Mouse (Mus musculus) heart, embryonic 11.5 days (tissue): ENCODE data around the gene Sstr2. TPM values are rescaled to one million over a fixed set of nuclear protein-coding genes. Genes with fewer than 3 reads are reported as not detected.

Experiments
- ATAC-seq: fragments of 200-750 bp; cut with Nextera tagmentation; replicated peaks from 2 replicates; pipeline ENCODE4 v1.8.0; 2017; ENCODE audit warnings: moderate library complexity; ENCODE audit not compliant: insufficient number of reproducible peaks, low FRiP score, low TSS enrichment
- H3K27ac ChIP-seq: fragments of 300-500 bp; sonication (generic); 2 replicates; pipeline ENCODE4 v1.5.1; 2014; ENCODE audit warnings: mild to moderate bottlenecking, low read depth, low read length
- H3K27me3 ChIP-seq: fragments of 300-500 bp; sonication (generic); 2 replicates; pipeline ENCODE4 v1.6.1; 2014; ENCODE audit warnings: mild to moderate bottlenecking, low read length, mixed read lengths; ENCODE audit not compliant: control insufficient read depth, insufficient read depth
- H3K36me3 ChIP-seq: fragments of 300-500 bp; sonication (generic); 2 replicates; pipeline ENCODE4 v1.6.1; 2014; ENCODE audit warnings: mild to moderate bottlenecking, low read length, moderate library complexity, mixed read lengths; ENCODE audit not compliant: control insufficient read depth, insufficient read depth
- H3K4me1 ChIP-seq: fragments of 300-500 bp; sonication (generic); 2 replicates; pipeline ENCODE4 v1.6.1; 2014; ENCODE audit warnings: low read length; ENCODE audit not compliant: control insufficient read depth, insufficient read depth
- H3K4me2 ChIP-seq: fragments of 300-500 bp; sonication (generic); 2 replicates; pipeline ENCODE4 v1.6.1; 2014; ENCODE audit warnings: mild to moderate bottlenecking, moderate library complexity
- H3K4me3 ChIP-seq: fragments of 300-500 bp; sonication (generic); 2 replicates; pipeline ENCODE4 v1.5.1; 2014; ENCODE audit warnings: low read depth, low read length
- H3K9ac ChIP-seq: fragments of 300-500 bp; sonication (generic); 2 replicates; pipeline ENCODE4 v1.6.1; 2014; ENCODE audit warnings: mild to moderate bottlenecking, low read depth, low read length, moderate library complexity
- H3K9me3 ChIP-seq: fragments of 300-500 bp; sonication (generic); replicated peaks from 2 replicates; pipeline ENCODE4 v1.6.1; 2016; ENCODE audit warnings: low read length; ENCODE audit not compliant: control insufficient read depth
- whole genome bisulfite sequencing: fragments of 180-500 bp; shearing (Covaris S2); extraction: QIAGEN DNeasy Blood & Tissue Kit; methylation state at CpG from one replicate; pipeline ENCODE4 v1.1.7; 2014; ENCODE audit not compliant: insufficient replicate concordance; 5-methylcytosine and 5-hydroxymethylcytosine counted together
- polyA plus RNA-seq: library from polyadenylated mRNA; unstranded; fragments of >200 nt; fragmentation: Nextera tagmentation; extraction: Ambion mirVana; gene quantifications from 2 replicates; pipeline ENCODE4 v1.2.1, GENCODE M21; 2014

Sstr2 gene
- polyA plus RNA-seq, 1 experiment from 2014 or later = 0.79 TPM

DNA sequence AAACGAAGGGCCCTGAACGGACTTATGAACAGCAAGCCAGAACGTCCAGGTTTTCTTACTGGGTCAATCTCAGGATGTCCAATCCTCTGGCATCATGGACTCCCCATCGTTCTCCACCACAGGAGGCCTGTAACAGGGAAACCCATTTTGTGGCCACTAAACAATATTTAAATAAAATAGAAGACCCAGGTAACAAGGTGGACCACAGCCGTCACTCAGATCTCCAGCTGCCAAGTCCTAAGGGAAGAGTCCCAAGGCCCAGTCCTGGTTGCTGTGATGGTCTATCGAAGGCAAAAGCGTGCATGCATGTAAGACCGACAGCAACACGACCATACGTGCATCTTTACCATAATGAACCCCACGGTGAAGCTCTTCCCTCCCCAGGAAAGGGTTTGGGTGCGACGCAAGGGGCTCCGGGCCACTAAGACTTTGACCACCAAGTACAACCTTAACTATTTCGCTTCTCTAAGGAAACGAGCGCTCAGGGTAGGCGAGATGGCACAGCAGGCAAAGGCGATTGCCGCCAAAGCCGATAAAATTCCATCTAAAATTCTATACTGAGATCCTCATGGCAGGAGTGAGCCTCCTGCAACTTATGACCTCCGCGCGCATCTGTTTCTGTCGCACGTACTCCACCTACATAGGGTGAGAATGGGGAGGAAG lies 29.7 kb downstream of the Sstr2 start, which contains the start of gene Cog1:
TSS of gene Cog1 (plus strand) at position 480 of the 663 bp plus-strand sequence.
- H3K36me3 ChIP-seq = peaks cover 14% of the 10 kb centered on the region
- no peak for ATAC-seq
- no peaks in the 10 kb centered on the region for H3K27me3 ChIP-seq
- peaks cover 13% of the 10 kb centered on the region for H3K4me1 ChIP-seq
- H3K9me3 ChIP-seq = no peaks in the 10 kb centered on the region
- H3K4me3 ChIP-seq = peak within 1 kb of the TSS; percentile 94
- 33% methylated on average over 26 of the region's 26 CpGs for WGBS
- peak within 1 kb of the TSS; percentile 97 for H3K9ac ChIP-seq
- peak within 1 kb of the TSS; percentile 88 for H3K27ac ChIP-seq
- H3K4me2 ChIP-seq = peak within 1 kb of the TSS; percentile 65

DNA sequence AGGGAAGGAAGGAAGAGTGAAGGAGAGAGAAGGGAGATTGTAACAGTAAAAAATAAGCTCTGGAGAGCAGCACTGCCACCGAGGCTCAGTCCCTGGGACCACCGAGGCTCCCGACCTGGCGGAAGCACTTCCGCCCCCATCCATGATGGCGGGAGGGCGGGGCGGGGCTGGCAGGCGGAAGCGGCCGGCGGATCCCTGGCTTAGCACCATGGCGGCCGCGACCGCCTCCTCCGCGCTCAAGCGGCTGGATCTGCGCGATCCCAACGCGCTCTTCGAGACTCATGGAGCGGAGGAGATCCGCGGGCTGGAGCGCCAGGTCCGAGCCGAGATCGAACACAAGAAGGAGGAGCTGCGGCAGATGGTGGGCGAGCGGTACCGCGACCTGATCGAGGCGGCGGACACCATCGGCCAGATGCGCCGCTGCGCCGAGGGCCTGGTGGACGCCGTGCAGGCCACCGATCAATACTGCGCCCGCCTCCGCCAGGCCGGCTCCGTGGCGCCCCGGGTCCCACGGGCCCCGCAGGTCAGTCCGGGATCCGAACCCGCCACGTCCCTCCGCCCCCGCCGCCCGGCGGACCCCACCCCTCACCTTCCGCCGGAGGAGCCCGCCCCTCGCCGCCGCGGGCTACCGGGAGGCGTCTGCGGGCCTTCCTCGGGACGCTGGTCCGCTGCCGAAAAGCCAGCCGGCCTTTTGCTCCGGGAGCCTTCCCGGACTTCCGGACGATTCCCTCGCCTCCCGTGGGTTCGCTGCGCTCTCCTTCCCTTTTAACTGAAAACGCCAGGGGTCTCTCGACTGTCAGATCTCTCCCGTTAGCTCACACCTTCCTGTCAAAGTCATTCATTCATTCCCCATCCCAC lies 30.4 kb downstream of the Sstr2 start, which contains the start of gene Slc39a11:
TSS of gene Slc39a11 (minus strand) at position 727 of the 858 bp plus-strand sequence.
- Histone ChIP-seq H3K27me3 (no peaks in the 10 kb centered on the region), H3K9ac (peak within 1 kb of the TSS; percentile 97), H3K9me3 (no peaks in the 10 kb centered on the region), H3K36me3 (peaks cover 18% of the 10 kb centered on the region), H3K27ac (peak within 1 kb of the TSS; percentile 88), H3K4me2 (peak within 1 kb of the TSS; percentile 65), H3K4me3 (peak within 1 kb of the TSS; percentile 94), H3K4me1 (peaks cover 13% of the 10 kb centered on the region)
- WGBS = under 1% methylated on average over 78 of the region's 91 CpGs
- ATAC-seq = peak; percentile 71

DNA sequence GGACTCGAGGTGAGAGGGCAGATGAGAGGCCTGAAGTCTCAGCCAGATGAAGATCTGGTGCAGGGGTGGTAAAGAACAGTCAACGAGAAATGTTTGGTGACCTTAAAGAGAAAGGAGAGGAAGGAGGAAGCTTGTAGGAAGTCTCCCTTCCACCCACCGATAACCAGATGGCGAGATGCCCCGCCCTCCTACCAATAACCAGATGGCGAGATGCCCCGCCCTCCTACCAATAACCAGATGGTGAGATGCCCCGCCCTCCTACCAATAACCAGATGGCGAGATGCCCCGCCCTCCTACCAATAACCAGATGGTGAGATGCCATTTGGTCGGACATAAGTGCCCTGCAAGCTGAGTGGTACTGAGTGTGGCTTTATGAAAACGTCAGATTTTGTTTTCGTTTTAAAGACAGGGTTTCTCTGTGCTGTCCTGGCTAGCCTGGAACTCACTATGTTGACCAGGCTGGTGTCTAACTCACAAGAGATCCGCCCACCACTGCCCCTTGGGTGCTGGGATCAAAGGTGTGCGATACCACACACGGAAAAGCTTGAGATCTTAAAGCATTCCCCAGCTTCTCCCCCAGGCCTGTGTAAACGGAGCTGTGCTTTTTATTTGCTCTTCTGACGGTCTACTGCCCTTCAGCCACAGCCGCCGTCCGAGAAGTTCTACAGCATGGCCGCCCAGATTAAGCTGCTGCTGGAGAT lies 32.2 kb downstream of the Sstr2 start:
- peak overlapping the region; percentile 65 for H3K4me2 ChIP-seq
- no peaks in the 10 kb centered on the region for H3K27me3 ChIP-seq
- H3K36me3 ChIP-seq = peaks cover 29% of the 10 kb centered on the region
- no peak for ATAC-seq
- 65% methylated on average over 22 of the region's 22 CpGs for WGBS
- H3K4me3 ChIP-seq = 0 out of 2 replicates have a peak overlapping the region, but pooled peaks have one; percentile 4
- H3K9ac ChIP-seq = no peak overlapping the region
- no peaks in the 10 kb centered on the region for H3K9me3 ChIP-seq
- peaks cover 13% of the 10 kb centered on the region for H3K4me1 ChIP-seq
- no peak overlapping the region for H3K27ac ChIP-seq

DNA sequence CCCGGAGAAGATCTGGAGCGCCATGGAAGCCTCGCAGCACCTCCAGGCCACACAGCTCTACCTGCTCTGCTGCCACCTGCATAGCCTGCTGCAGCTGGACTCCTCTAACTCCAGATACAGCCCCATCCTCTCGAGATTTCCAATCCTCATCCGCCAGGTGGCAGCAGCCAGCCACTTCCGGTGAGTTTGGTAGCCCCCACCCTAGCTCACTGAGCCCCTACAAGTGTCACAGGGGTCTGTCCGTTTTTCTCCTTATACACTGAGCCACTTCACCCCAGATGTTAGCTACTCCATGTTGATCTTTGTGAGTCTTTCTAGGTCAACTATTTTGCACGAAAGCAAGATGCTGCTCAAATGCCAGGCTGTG lies 32.7 kb downstream of the Sstr2 start:
- Histone ChIP-seq H3K4me3 (no peak overlapping the region), H3K27me3 (no peaks in the 10 kb centered on the region), H3K36me3 (peaks cover 33% of the 10 kb centered on the region), H3K9ac (no peak overlapping the region), H3K27ac (no peak overlapping the region), H3K4me1 (peaks cover 13% of the 10 kb centered on the region), H3K9me3 (no peaks in the 10 kb centered on the region), H3K4me2 (no peak overlapping the region)
- no peak for ATAC-seq
- WGBS = 49% methylated on average over 8 of the region's 8 CpGs

DNA sequence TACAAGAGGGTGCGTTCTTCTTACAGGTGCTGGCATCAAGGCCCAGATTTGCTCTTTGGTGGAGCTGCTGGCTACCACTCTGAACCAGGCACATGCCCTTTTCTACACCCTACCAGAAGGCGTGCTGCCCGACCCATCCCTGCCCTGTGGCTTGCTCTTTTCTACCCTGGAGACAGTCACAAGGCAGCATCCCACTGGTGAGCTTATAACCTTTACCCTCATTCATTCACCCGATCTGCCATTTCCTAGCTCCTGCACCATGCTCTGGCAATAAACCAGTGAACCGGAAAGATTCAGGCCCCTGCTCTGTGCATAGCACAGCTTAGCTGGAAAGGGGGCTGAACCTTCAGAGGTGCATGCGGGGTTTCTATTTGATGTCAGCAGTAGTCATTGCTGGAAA lies 33.4 kb downstream of the Sstr2 start:
- H3K9me3 ChIP-seq = no peaks in the 10 kb centered on the region
- H3K27me3 ChIP-seq = no peaks in the 10 kb centered on the region
- peaks cover 38% of the 10 kb centered on the region for H3K36me3 ChIP-seq
- no peak overlapping the region for H3K4me2 ChIP-seq
- 90% methylated on average over 6 of the region's 6 CpGs for WGBS
- H3K4me3 ChIP-seq = no peak overlapping the region
- peaks cover 13% of the 10 kb centered on the region for H3K4me1 ChIP-seq
- ATAC-seq = no peak
- H3K27ac ChIP-seq = no peak overlapping the region
- no peak overlapping the region for H3K9ac ChIP-seq

DNA sequence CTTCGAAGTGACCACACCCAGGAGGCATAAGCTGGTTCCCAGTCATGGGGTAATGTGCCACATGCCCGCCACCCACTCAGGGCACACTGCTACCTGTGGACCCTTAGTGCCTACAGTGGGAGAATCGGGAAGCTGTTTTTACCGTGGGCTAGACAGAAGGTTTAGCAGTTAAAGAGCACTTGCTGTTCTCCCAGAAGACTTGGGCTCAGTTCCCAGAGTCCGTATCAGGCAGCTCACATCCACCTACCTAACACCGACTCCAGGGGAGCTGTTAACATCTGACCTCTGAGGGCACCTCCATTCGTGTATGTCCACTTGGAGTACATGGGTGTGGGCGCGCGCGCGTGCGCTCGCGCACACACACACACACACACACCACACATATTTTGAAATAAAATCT lies 35.0 kb downstream of the Sstr2 start:
- no peak for ATAC-seq
- no peak overlapping the region for H3K9ac ChIP-seq
- WGBS = 94% methylated on average over 15 of the region's 15 CpGs

DNA sequence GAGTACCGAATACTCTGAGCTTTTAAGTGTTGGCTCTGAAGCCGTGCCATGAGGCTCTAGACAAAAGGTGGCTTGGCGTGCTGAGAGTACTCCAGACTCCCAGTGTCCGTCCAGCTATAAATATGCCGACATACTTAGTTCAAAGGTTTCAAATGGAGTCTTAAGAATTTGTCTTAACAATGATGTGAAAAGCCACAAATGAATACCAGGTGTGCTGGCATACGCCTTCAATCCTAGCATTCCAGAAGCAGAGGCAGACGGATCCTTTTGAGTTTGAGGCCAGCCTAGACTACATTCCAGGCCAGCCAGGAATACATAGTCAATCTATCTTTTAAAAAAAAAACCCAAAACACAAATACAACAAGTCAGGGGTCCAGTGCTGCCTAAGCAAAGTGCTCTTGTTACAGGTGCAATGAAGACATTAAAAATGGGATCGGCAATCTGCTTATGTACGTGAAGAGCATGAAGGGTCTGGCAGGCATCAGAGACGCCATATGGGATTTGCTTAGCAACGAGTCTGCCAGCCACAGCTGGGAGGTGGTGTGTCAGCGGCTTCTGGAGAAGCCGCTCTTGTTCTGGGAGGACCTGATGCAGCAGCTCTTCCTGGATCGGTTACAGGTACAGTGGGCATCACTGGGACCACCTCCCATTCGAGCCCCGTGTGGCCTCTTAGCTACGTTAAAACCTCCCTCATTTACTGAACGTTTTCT lies 35.6 kb downstream of the Sstr2 start:
- H3K9ac ChIP-seq = no peak overlapping the region
- H3K36me3 ChIP-seq = peaks cover 48% of the 10 kb centered on the region
- no peak overlapping the region for H3K4me2 ChIP-seq
- H3K4me1 ChIP-seq = peaks cover 4% of the 10 kb centered on the region; the same call in 1 of the 2 replicates
- ATAC-seq = no peak
- WGBS = 76% methylated on average over 18 of the region's 18 CpGs
- H3K27ac ChIP-seq = no peak overlapping the region
- H3K4me3 ChIP-seq = no peak overlapping the region
- no peaks in the 10 kb centered on the region for H3K27me3 ChIP-seq
- no peaks in the 10 kb centered on the region for H3K9me3 ChIP-seq

More for the DNA sequence above, 35.0 kb downstream of the Sstr2 start:
- Histone ChIP-seq H3K4me1 (peaks cover 4% of the 10 kb centered on the region), H3K27ac (no peak overlapping the region), H3K36me3 (peaks cover 48% of the 10 kb centered on the region), H3K4me2 (no peak overlapping the region), H3K4me3 (no peak overlapping the region), H3K9me3 (no peaks in the 10 kb centered on the region), H3K27me3 (no peaks in the 10 kb centered on the region)

DNA sequence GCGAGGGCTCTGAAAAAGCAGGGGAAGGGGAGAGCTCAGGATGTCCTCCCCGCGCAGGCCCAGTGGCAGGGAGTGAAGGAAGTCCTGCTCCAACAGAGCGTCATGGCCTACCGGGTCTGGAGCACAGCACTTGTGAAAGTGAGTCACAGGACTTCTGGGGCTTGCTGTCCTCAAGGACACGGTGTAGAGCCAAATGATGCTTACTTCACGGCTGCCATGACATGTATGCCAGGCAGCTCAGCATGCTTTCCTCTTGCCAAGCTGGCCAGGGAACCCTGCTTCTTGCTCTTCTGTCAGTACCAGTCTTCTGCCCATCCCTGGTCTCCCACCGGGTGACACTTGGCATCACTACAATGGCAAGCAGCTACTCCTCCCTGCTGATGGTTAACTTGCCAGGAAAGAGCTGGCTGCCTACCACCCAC lies 37.4 kb downstream of the Sstr2 start:
- no peak for ATAC-seq
- 89% methylated on average over 8 of the region's 8 CpGs for WGBS
- no peaks in the 10 kb centered on the region for H3K27me3 ChIP-seq
- H3K27ac ChIP-seq = no peak overlapping the region
- H3K4me2 ChIP-seq = no peak overlapping the region
- no peaks in the 10 kb centered on the region for H3K9me3 ChIP-seq
- no peaks in the 10 kb centered on the region; the same call in 1 of the 2 replicates for H3K4me1 ChIP-seq
- no peak overlapping the region for H3K9ac ChIP-seq
- peaks cover 62% of the 10 kb centered on the region for H3K36me3 ChIP-seq
- H3K4me3 ChIP-seq = no peak overlapping the region
